Mouse (Mus musculus): ENCODE data around the gene F13a1.

DNA sequence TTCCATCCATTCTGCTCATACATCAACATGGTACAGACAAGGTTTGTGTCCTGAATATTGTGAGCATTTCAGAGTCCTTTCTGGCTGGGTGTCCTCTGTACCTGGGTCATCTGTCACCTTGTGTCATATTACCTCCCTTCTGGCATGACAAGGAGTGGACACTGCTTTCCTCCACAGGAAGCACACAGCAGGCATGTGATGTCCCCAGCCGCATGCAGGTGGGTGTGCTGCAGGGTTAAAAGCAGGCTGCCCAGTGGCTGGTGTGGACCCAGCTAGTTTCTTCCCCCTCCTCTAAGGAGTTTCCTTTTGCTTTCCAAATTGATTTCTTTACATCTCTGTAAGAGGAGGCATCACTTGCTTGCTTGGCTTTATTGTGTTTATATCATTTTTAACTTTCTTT is 146.6 kb downstream of the F13a1 start:
- TF ChIP-seq FLI1 (IDR thresholded peaks at IDR 0.05; ENCODE audit: low read length) (no peak), GATA1 (IDR thresholded peaks at IDR 0.05; ENCODE audit: borderline replicate concordance, low read length) (no peak)

Measured in megakaryocyte, embryonic 14.5 days (primary cell).